Mouse (Mus musculus) heart, adult 2 months (tissue): ENCODE measurements at regions not wholly inside any gene's neighbourhood (a gene's known extent, or its start where the extent isn't known, plus 50 kb on each side); places are given as distances from the start of the nearest gene placed in this dataset.

Experiments used
- DNase-seq, 2 experiments: peaks; one replicate each; pipeline ENCODE4 v3.0.0; 2021
- H3K27ac ChIP-seq: fragments of 200-600 bp; 2 replicates; pipeline ENCODE4 v1.8.1; 2022
- H3K27me3 ChIP-seq: fragments of 200-500 bp; 2 replicates; pipeline ENCODE4 v1.6.1; 2012; ENCODE audit warnings: mild to moderate bottlenecking, low read length, inconsistent platforms, mixed read lengths; ENCODE audit not compliant: control insufficient read depth, insufficient read depth
- H3K36me3 ChIP-seq: fragments of 200-500 bp; 2 replicates; pipeline ENCODE4 v1.6.1; 2012; ENCODE audit warnings: low read length, inconsistent platforms; ENCODE audit not compliant: control insufficient read depth, insufficient read depth
- H3K4me1 ChIP-seq: fragments of 200-500 bp; 2 replicates; pipeline ENCODE4 v1.6.1; 2011; ENCODE audit warnings: low read length; ENCODE audit not compliant: control insufficient read depth, insufficient read depth
- H3K4me3 ChIP-seq: fragments of 200-600 bp; 2 replicates; pipeline ENCODE4 v1.8.1; 2022
- H3K79me2 ChIP-seq: fragments of 200-500 bp; replicated peaks from 2 replicates; pipeline ENCODE4 v1.6.1; 2012; ENCODE audit warnings: mild to moderate bottlenecking, inconsistent platforms, low read length, moderate library complexity, mixed read lengths; ENCODE audit not compliant: control insufficient read depth, insufficient read depth
- H3K9ac ChIP-seq: fragments of 200-500 bp; 2 replicates; pipeline ENCODE4 v1.6.1; 2012; ENCODE audit warnings: low read depth, mild to moderate bottlenecking, control low read depth, inconsistent platforms, low read length, mixed read lengths
- CTCF ChIP-seq: fragments of 200-600 bp; IDR thresholded peaks from 2 replicates; pipeline ENCODE4 v1.8.1; 2022; ENCODE audit warnings: antibody characterized with exemption, mild to moderate bottlenecking, moderate library complexity
- EP300 ChIP-seq: fragments of 200-500 bp; IDR thresholded peaks from 2 replicates; pipeline ENCODE4 v1.6.1; 2011; ENCODE audit warnings: low read depth, low read length, control low read depth; ENCODE audit not compliant: insufficient read depth
- POLR2A ChIP-seq: fragments of 200-500 bp; IDR thresholded peaks from 2 replicates; pipeline ENCODE4 v1.6.1; 2011; ENCODE audit warnings: mild to moderate bottlenecking, low read depth, low read length, control low read depth; ENCODE audit not compliant: insufficient read depth
- WGBS: fragments of 180-500 bp; shearing (Covaris S2); methylation state at CpG from one replicate; pipeline ENCODE4 v1.1.7; 2018; 5-methylcytosine and 5-hydroxymethylcytosine counted together
- intact Hi-C: fragments of 180-260 bp; cut with DNase I; formaldehyde crosslinking; loops from one replicate; pipeline ENCODE4 v1.15.1; 2025

- no peak for DNase-seq
- Histone ChIP-seq H3K79me2 (no peaks in the 10 kb centered on the region), H3K4me3 (no peak overlapping the region), H3K27ac (no peak overlapping the region), H3K9ac (no peak overlapping the region), H3K27me3 (no peaks in the 10 kb centered on the region), H3K36me3 (no peaks in the 10 kb centered on the region), H3K4me1 (no peaks in the 10 kb centered on the region)
- TF ChIP-seq POLR2A (no peak), EP300 (no peak), CTCF (no peak)
- intact Hi-C loops, result no loop called here
- WGBS, result 70% methylated on average over 8 of the region's 8 CpGs
These were observed 322.0 kb downstream of the Lnpk start for GRCm38 (mm10) chr2:74257034-74257781.

- Histone ChIP-seq H3K4me1 (no peaks in the 10 kb centered on the region), H3K4me3 (no peak overlapping the region), H3K36me3 (no peaks in the 10 kb centered on the region), H3K9ac (no peak overlapping the region), H3K27ac (no peak overlapping the region), H3K79me2 (no peaks in the 10 kb centered on the region), H3K27me3 (no peaks in the 10 kb centered on the region)
- TF ChIP-seq EP300 (no peak), POLR2A (no peak), CTCF (peak; percentile 38)
- intact Hi-C loops, result loop anchor here (10.0 kb wide), 1 partner anchor 183 kb away; no protein-coding TSS in a partner anchor
- WGBS, result 90% methylated on average over 3 of the region's 3 CpGs
- no peak for DNase-seq
These were observed 331.7 kb downstream of the Lnpk start for GRCm38 (mm10) chr2:74247521-74247920.

- no peaks in the 10 kb centered on the region for H3K27me3 ChIP-seq
- H3K4me1 ChIP-seq, result no peaks in the 10 kb centered on the region
- H3K79me2 ChIP-seq, result no peaks in the 10 kb centered on the region
- no peak overlapping the region for H3K27ac ChIP-seq
- intact Hi-C loops, result loop anchor here (10.0 kb wide), 1 partner anchor 182 kb away; no protein-coding TSS in a partner anchor
- TF ChIP-seq EP300 (no peak), CTCF (no peak), POLR2A (no peak)
- no peak overlapping the region for H3K9ac ChIP-seq
- 75% methylated on average over 4 of the region's 4 CpGs for WGBS
- DNase-seq, result no peak
- no peaks in the 10 kb centered on the region for H3K36me3 ChIP-seq
- H3K4me3 ChIP-seq, result no peak overlapping the region
These were observed 332.6 kb downstream of the Lnpk start for GRCm38 (mm10) chr2:74246631-74247030.

- Histone ChIP-seq H3K27ac (no peak overlapping the region), H3K9ac (no peak overlapping the region), H3K79me2 (no peaks in the 10 kb centered on the region), H3K4me1 (no peaks in the 10 kb centered on the region), H3K27me3 (no peaks in the 10 kb centered on the region), H3K4me3 (no peak overlapping the region), H3K36me3 (no peaks in the 10 kb centered on the region)
- intact Hi-C loops, result loop anchor here (10.0 kb wide), 1 partner anchor 179 kb away; no protein-coding TSS in a partner anchor
- DNase-seq, result no peak
- WGBS, result 59% methylated on average over 6 of the region's 6 CpGs
- TF ChIP-seq CTCF, result no peak
- TF ChIP-seq EP300, result no peak
- no peak for TF ChIP-seq POLR2A
These were observed 333.1 kb upstream of the Atp5g3 start for GRCm38 (mm10) chr2:74244203-74244602.

DNA sequence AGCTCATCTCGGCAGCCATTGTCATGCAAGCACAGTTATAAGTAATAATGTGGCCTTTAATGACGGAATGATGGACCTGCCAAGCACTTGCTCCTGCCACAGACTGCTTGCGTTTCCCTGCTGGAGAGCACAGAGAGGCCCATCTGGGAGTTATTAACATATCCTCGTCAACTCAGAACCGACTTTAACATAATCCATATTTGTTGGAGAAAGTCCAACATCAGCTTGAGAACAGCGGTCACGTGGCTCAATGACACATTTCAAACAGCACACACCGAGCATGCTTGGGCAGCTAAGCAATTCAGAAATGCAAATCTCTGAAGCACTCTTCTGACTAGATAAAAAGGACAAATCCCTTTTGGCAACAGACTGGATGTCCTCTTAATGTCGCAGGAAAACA lies 332.7 kb upstream of the Atp5g3 start:
- no peak overlapping the region for H3K27ac ChIP-seq
- no peaks in the 10 kb centered on the region for H3K4me1 ChIP-seq
- no peak for TF ChIP-seq CTCF
- no peak for TF ChIP-seq POLR2A
- no peak for TF ChIP-seq EP300
- intact Hi-C loops, result loop anchor here (10.0 kb wide), 1 partner anchor 179 kb away; no protein-coding TSS in a partner anchor
- no peaks in the 10 kb centered on the region for H3K27me3 ChIP-seq
- no peaks in the 10 kb centered on the region for H3K79me2 ChIP-seq
- WGBS, result 48% methylated on average over 9 of the region's 9 CpGs
- no peak overlapping the region for H3K9ac ChIP-seq
- no peaks in the 10 kb centered on the region for H3K36me3 ChIP-seq
- H3K4me3 ChIP-seq, result no peak overlapping the region
- no peak for DNase-seq

- TF ChIP-seq EP300, result no peak
- TF ChIP-seq POLR2A, result no peak
- TF ChIP-seq CTCF, result no peak
These were observed 328.5 kb upstream of the Atp5g3 start for GRCm38 (mm10) chr2:74239586-74239985.

More at GRCm38 (mm10) chr2:74239586-74239985, 328.5 kb upstream of the Atp5g3 start:
- H3K9ac ChIP-seq, result no peak overlapping the region
- H3K36me3 ChIP-seq, result no peaks in the 10 kb centered on the region
- intact Hi-C loops, result no loop called here
- 87% methylated on average over 10 of the region's 10 CpGs for WGBS
- no peaks in the 10 kb centered on the region for H3K27me3 ChIP-seq
- H3K4me3 ChIP-seq, result no peak overlapping the region
- H3K27ac ChIP-seq, result no peak overlapping the region
- no peaks in the 10 kb centered on the region for H3K4me1 ChIP-seq
- no peaks in the 10 kb centered on the region for H3K79me2 ChIP-seq
- no peak for DNase-seq
